Mouse (Mus musculus): ENCODE results near the gene Larp6. TPM values are rescaled to one million over a fixed set of nuclear protein-coding genes. Genes with fewer than 3 reads are reported as not detected.
A peak's percentile ranks its signal among the peaks of the same experiment; 100 is the strongest.

The Larp6 gene
- total RNA-seq (2021) = 10 to 100 TPM; 34.8 to 35.5 TPM
- long read RNA-seq, experiment 1, transcript Larp6-201 (3 exons, 2,440 nt) = major isoform, 66 of 84 reads
- long read RNA-seq, experiment 1, partial matches to known transcripts = 14 of 84 reads
- long read RNA-seq, experiment 1, other reads (novel, unspliced or antisense) = 4 of 84 reads
- long read RNA-seq, experiment 2, transcript Larp6-201 (3 exons, 2,440 nt) = major isoform, 55 of 73 reads
- long read RNA-seq, experiment 2, partial matches to known transcripts = 17 of 73 reads
- long read RNA-seq, experiment 2, other reads (novel, unspliced or antisense) = 1 of 73 reads

- DNase-seq (ENCODE audit: low spot score in 2 of 2) = peak; percentile 41 to 46
- intact Hi-C loops (cut with DNase I) = no loop called here
These were observed at the start of gene Larp6 for GRCm38 (mm10) chr9:60712771-60713541. TSS of gene Larp6 (plus strand) at chr9:60712989.

DNA sequence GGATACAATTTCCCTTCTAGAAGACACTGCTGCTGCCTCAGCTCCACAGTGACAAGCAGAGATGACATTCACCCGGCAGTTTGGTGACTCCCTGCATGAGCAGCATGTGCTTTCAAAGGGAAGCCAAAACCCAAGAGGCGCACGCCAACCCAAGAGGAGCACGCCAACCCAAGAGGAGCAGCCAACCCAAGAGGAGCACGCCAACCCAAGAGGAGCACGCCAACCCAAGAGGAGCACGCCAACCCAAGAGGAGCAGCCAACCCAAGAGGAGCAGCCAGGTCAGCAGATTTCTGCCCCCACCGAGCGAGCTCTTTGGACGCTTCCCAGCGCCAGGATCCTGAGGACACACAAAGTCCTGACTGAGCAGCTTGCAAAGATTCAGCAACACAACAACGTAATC lies 48.4 kb upstream of the Larp6 start:
- intact Hi-C loops (cut with DNase I) = no loop called here
- DNase-seq (ENCODE audit: low spot score in 2 of 2) = peak in 1 of 2 experiments; percentile 18

- intact Hi-C loops (cut with DNase I) = loop anchor here (5.0 kb wide), 1 partner anchor 48 kb away; no protein-coding TSS in a partner anchor
- no peak for DNase-seq (ENCODE audit: low spot score in 2 of 2)
These were observed 47.9 kb upstream of the Larp6 start for GRCm38 (mm10) chr9:60664866-60665265.

- intact Hi-C loops (cut with DNase I) = loop anchor here (5.0 kb wide), 1 partner anchor 48 kb away; no protein-coding TSS in a partner anchor
- DNase-seq (ENCODE audit: low spot score in 2 of 2) = no peak
These were observed 47.3 kb upstream of the Larp6 start for GRCm38 (mm10) chr9:60665535-60665934.

DNA sequence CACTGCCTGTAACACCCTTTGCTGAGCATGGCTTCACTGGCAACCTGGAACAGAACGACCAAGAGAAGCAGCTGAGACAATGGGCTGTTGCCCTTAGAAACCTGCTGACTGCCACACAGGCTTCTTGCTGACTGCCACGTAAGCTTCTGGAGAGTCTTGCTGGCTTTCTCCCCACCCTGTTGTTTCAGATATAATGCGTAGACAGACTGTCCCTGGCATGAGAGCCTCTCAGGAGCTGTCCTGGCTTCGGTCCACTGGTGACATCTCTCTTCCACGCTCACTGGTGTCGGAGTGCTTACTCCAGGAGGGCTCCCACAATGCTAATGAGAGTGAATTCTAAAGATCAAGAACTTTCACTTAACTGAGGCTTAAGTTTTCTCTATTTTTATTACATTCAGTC lies 43.9 kb upstream of the Larp6 start:
- peak in 1 of 2 experiments; percentile 44 for DNase-seq (ENCODE audit: low spot score in 2 of 2)
- intact Hi-C loops (cut with DNase I) = loop anchor here (5.0 kb wide), 1 partner anchor 52 kb away; no protein-coding TSS in a partner anchor

GRCm38 (mm10) chr9:60672568-60672967 lies 40.2 kb upstream of the Larp6 start:
- intact Hi-C loops (cut with DNase I) = no loop called here
- no peak for DNase-seq (ENCODE audit: low spot score in 2 of 2)

GRCm38 (mm10) chr9:60674780-60675179 lies 38.0 kb upstream of the Larp6 start:
- no peak for DNase-seq (ENCODE audit: low spot score in 2 of 2)
- intact Hi-C loops (cut with DNase I) = loop anchor here (5.0 kb wide), 1 partner anchor 422 kb away; no protein-coding TSS in a partner anchor

DNA sequence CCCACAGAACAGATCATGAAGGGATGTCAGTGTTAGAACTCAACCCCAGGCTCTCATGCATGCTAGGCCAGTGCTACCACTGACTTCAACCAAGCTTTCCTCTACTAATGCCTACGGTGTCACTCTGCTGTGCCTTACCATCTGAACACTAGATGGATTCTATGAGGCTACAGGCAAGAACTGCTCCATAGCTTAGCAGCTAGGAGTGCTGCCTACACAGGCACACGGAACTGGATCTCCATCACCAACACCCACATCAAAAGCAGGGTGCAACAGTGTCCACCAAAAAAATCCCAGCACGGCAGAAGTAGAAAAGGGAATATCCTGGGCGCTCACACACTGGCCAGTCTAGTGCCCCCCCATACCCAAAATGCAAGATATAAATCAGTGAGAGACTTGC lies 36.4 kb upstream of the Larp6 start:
- peak in 1 of 2 experiments; percentile 19 for DNase-seq (ENCODE audit: low spot score in 2 of 2)
- intact Hi-C loops (cut with DNase I) = loop anchor here (5.0 kb wide), 1 partner anchor 424 kb away; no protein-coding TSS in a partner anchor

GRCm38 (mm10) chr9:60678913-60679312 lies 33.9 kb upstream of the Larp6 start:
- intact Hi-C loops (cut with DNase I) = loop anchor here (5.0 kb wide), 1 partner anchor 427 kb away; no protein-coding TSS in a partner anchor

DNA sequence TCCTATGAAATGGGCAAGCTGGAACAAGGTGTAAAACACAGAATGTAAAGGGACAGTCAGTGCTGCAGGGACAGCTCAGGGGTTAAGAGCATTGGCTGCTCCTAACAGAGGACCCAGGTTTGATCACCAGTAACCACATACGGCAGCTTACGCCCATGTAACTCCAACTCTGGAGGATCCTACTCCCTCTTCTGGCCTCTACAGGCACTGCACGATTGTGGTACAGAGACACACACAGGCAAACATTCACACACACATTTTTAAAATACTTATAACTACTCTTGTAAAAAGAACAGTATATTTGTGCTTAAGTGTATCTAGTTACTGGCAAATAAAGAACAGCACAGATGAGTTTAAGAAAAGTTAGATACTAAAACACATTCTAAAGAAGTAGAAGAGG lies 31.8 kb upstream of the Larp6 start:
- no peak for DNase-seq (ENCODE audit: low spot score in 2 of 2)
- intact Hi-C loops (cut with DNase I) = no loop called here

More at GRCm38 (mm10) chr9:60678913-60679312, 33.9 kb upstream of the Larp6 start:
- no peak for DNase-seq (ENCODE audit: low spot score in 2 of 2)

GRCm38 (mm10) chr9:60682753-60683152 lies 30.0 kb upstream of the Larp6 start:
- no peak for DNase-seq (ENCODE audit: low spot score in 2 of 2)
- intact Hi-C loops (cut with DNase I) = no loop called here

GRCm38 (mm10) chr9:60687415-60687814 lies 25.4 kb upstream of the Larp6 start:
- intact Hi-C loops (cut with DNase I) = no loop called here
- peak; percentile 58 to 67 for DNase-seq (ENCODE audit: low spot score in 2 of 2)

GRCm38 (mm10) chr9:60687891-60688324 lies 24.9 kb upstream of the Larp6 start, which contains the start of gene Lrrc49:
TSS of gene Lrrc49 (minus strand) at chr9:60688158.
- DNase-seq (ENCODE audit: low spot score in 2 of 2) = peak; percentile 89 to 94
- intact Hi-C loops (cut with DNase I) = no loop called here

- DNase-seq (ENCODE audit: low spot score in 2 of 2) = no peak
- intact Hi-C loops (cut with DNase I) = loop anchor here (10.0 kb wide), 1 partner anchor 162 kb away; no protein-coding TSS in a partner anchor
These were observed 20.2 kb upstream of the Larp6 start for GRCm38 (mm10) chr9:60692624-60693023.

DNA sequence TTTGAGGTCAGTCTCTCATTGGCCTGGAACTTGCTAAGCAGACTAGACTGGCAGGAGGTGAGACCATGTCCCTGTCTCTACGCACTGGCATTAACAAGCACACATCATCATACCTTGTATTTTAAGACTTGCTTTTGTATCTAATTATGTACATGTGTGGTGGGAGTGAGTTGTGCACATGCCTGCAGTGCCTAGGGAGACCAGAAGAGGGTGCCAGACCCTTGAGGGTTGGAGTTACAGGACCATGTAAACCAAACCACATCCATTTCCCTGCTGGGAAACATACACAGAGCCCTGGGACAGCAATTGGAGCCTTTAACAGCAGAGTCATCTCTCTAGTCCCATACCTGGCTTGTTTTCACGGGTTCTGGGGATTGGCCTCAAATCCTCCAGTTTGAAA lies 18.8 kb upstream of the Larp6 start:
- intact Hi-C loops (cut with DNase I) = loop anchor here (10.0 kb wide), 1 partner anchor 161 kb away; no protein-coding TSS in a partner anchor
- no peak for DNase-seq (ENCODE audit: low spot score in 2 of 2)

DNA sequence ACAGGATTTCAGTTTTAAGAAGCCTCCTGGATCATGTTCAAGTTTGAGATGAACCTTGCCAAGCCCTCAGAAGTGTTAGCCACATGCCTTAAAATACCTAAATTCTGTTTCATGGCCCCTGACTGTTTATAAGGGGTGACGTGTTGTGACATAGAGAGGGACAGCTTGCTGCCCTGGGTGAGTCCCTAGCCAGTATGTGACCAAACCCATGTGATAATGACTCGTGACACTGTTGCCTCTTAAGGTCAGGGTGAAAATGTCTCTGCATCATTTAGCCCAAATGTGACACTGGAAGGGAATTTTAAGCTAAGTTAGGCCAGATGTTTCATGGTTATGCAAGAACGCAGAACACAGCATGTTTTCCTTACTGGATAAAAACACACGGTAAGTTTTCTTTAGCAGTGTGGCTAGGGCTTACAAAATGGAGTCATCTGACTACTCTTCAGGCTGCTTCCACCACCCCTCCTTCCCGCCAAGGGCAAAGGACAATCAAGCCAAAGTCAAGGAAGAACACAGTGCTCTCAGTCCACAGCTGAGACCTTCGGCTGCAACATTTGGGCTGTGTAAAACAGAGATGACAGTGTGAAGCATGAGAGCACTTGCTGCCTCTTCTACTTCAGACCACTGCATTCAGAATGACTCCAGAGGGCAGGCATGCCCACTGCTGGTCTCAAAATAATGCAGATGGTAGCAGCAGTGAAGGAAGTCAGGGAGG lies 16.4 kb upstream of the Larp6 start:
- no peak for DNase-seq (ENCODE audit: low spot score in 2 of 2)
- intact Hi-C loops (cut with DNase I) = loop anchor here (10.0 kb wide), 1 partner anchor 158 kb away; no protein-coding TSS in a partner anchor

- intact Hi-C loops (cut with DNase I) = loop anchor here (10.0 kb wide), 1 partner anchor 155 kb away; no protein-coding TSS in a partner anchor
- DNase-seq (ENCODE audit: low spot score in 2 of 2) = no peak
These were observed 13.1 kb upstream of the Larp6 start for GRCm38 (mm10) chr9:60699581-60700231.

GRCm38 (mm10) chr9:60707594-60707993 lies 5.2 kb upstream of the Larp6 start:
- intact Hi-C loops (cut with DNase I) = no loop called here
- no peak for DNase-seq (ENCODE audit: low spot score in 2 of 2)

DNA sequence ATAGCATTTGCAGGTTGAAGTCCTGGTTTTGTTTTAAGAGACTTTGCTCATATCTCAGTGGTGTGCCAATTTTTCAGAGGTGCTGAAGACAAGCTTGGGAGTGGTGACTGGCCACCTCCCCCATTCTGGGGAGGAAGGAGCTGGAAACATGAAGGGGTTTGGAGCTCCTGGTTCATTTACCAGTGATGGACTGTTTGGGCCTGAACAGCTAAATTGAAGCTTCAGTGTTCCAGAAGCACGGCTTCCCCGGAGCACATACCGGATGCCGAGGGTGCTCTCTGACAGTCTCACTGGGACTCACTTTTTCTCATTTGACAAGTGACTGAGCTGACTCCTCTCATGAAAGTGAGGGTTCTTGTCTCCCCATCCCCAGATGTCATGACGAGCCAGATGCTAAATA lies 4.2 kb upstream of the Larp6 start:
- intact Hi-C loops (cut with DNase I) = no loop called here
- DNase-seq (ENCODE audit: low spot score in 2 of 2) = no peak
